Mouse (Mus musculus) left cerebral cortex, adult 9 months (tissue): ENCODE results near the gene Zc3h12a.

Experiments used
- DNase-seq, 2 experiments: peaks; one replicate each; pipeline ENCODE4 v3.0.0; 2022; ENCODE audit warnings: low spot score in 2 of 2

The Zc3h12a gene

GRCm38 (mm10) chr4:125127305-125128084 lies at the start of gene Zc3h12a:
TSS of gene Zc3h12a (minus strand) at chr4:125127840.
- DNase-seq: peak in 1 of 2 experiments; percentile 65

DNA sequence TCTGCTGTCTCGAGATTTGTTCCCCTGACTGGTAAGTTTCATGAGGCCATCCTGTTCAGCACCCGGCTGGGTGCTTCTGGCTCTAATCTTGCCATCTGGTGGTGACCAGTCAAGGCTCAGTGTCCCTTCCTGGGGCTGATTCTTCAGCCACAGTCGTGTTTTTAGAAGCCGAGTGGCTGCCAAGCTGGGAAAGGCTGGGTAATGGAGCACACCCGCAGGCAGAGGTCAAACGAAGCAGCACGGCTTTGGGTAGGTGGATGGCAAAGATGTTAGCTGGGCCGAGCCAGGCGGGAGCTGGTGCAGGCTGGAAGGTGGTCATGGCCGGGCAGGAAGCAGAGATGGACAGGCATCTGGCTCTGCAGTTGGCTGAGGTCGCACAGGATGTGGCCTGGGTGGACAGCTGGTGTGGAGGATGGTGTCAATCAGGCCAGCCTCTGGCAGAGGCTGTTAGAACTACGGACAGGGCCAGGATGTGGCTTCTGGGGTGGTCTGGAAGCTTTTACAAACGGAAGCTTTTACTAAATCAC lies 49.1 kb upstream of the Zc3h12a start:
- no peak for DNase-seq

GRCm38 (mm10) chr4:125176190-125176589 lies 48.5 kb upstream of the Zc3h12a start:
- DNase-seq: no peak

DNA sequence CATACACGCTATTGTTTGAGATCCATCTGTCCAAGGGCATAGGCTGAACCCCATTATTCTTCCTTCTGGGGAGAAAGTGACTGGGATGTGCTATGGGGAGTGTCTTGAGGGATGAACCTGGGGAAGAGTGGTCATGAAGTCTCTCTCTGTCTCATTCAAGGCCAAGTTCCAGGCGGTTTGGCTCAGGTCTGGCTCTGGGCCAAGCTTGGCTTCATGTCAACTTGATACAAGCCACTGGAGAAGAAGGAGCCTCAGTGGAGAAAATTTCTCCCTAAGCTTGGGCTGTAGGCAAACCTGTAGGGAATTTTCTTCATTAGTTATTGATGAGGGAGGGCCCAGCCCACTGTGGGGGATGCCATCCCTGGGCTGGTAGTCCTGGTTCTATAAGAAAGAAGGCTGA lies 48.0 kb upstream of the Zc3h12a start:
- DNase-seq: no peak

- DNase-seq: no peak
Observed at GRCm38 (mm10) chr4:125174516-125175185, 47.0 kb upstream of the Zc3h12a start.

DNA sequence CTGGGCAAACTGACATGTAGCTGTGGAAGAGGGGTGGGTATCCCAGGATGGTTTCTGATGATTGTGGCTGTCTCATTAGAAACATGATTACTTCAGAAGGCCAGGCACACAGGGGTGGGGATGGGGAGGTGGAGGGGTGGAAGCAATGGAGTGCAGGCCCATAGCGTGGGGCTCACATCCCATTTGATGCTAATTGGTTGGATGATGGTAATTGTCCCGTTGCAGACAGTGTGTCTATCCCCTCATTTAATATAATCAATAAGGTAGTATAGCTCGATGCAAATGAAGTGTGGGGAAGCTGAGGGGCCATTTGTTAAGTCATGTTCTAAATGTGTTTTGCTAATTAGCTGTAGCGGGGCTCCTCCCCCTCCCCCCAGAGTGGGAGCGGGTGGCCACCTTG lies 45.5 kb upstream of the Zc3h12a start:
- DNase-seq: no peak

- peak in 1 of 2 experiments; percentile 36 for DNase-seq
Observed at GRCm38 (mm10) chr4:125172736-125173135, 45.1 kb upstream of the Zc3h12a start.

GRCm38 (mm10) chr4:125167723-125168122 lies 40.1 kb upstream of the Zc3h12a start:
- DNase-seq: no peak

DNA sequence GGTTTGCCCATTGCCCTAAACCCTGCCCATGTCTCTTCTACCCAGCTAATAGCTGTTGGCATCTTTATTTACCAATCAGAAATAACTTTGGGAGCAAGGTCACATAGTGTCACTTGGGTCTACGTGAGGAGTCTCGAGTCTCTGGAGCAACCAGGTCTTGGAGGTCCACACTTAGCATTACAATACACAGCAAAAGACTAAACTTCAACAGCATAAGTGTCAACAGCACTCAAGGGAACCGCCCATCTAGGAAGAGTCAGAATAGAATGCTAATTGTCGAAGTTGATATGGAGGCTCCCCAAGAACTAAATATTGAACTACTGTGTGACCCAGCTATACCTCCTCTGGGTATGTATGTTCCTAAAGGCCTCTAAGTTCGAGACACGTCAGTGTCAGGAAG lies 37.2 kb upstream of the Zc3h12a start:
- DNase-seq: no peak

- no peak for DNase-seq
Observed at GRCm38 (mm10) chr4:125162701-125163100, 35.1 kb upstream of the Zc3h12a start.

GRCm38 (mm10) chr4:125161392-125161791 lies 33.8 kb upstream of the Zc3h12a start:
- DNase-seq: no peak

GRCm38 (mm10) chr4:125160951-125161331 lies 33.3 kb upstream of the Zc3h12a start:
- DNase-seq: no peak

DNA sequence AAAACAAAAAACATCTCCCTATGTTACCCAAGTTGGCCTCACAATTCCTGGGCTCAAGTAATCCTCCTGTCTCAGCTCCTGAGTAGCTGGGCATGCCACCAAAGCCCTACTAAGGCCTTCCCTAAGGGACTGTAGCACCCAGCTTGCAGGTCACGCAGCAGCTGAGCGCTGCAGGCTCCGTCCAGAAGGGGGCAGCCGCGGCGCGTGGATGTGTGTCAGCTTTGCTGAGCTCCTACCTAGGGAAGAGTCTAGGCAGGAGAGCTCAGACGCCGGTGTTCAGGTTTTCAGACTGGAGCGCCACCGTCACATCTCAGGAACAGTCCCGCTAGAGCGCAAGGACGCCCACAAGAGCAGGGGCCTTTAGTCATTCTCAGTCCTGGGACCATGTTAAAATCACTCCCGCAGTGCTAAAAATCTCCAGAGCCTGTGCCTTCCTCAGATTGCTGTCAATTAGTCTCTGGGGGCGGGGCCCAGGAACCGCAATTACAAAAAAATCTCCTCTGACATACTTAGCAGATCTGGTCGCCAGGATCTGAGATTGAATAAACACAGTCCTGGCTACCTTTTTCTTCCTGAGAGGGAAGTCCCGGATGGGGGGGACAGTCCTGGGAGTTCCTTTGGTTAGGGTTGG lies 32.8 kb upstream of the Zc3h12a start:
- peak; percentile 45 to 94 for DNase-seq

DNA sequence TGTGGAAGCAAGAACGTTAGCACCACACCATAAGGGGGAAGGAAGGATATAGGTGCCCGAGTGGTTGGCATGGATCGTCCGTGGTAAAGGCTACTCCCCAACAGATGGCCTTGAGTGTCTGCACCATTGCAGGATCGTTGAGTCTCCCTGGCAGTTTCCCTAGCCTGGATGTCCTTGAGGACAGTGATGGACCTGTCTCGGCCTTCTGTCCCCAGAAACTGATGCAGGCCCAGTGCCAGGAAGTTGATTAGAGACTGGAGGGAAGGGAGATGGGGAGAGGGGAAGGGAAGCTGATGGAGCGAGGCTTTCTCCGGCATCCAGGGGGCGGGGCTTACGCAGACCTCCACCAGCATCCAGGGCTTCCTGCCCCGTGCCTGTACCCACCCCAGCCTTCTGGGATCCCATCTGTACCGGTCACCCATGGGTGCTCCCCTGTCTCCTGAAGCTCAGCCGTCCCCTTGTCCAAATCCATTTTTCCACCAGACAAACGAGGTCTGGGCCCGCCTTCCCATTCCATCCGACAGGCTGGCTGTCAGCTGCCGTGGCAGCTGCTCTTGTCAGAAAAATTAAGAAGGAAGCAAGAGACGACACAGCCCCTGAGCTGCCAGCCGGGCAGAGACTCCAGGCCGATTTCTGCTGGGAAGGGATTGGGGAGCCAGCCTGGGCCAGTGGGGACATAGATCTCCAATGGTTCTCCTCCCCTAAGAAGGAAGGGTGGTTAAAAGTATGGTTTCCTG lies 31.1 kb upstream of the Zc3h12a start:
- no peak for DNase-seq

GRCm38 (mm10) chr4:125158081-125158480 lies 30.4 kb upstream of the Zc3h12a start:
- DNase-seq: no peak

- no peak for DNase-seq
Observed at GRCm38 (mm10) chr4:125157322-125157721, 29.7 kb upstream of the Zc3h12a start.

GRCm38 (mm10) chr4:125155646-125156045 lies 28.0 kb upstream of the Zc3h12a start:
- no peak for DNase-seq

- no peak for DNase-seq
Observed at GRCm38 (mm10) chr4:125153659-125154241, 26.1 kb upstream of the Zc3h12a start.

GRCm38 (mm10) chr4:125152469-125152868 lies 24.8 kb upstream of the Zc3h12a start:
- DNase-seq: no peak

GRCm38 (mm10) chr4:125149460-125149859 lies 21.8 kb upstream of the Zc3h12a start:
- DNase-seq: no peak

DNA sequence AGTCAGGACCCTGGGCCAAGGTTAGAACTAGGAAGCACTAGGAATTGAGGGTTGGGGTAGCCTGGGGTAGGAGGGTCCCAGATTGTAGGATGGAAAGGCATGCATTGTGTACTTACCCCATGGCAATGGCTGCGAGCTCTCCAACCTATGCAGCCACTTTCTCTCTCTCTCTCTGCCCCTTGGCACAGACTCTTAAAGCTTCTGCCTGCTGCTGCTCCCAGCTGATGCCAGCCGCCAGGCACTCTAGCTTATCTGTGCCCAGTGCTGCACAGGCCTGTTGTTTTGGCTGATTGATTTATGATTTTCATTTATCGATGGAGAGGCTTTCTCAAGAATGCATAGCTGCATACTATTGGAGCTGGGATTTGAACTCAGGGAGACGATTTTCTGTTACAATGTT lies 20.3 kb upstream of the Zc3h12a start:
- no peak for DNase-seq
